Mouse (Mus musculus) urinary bladder, postnatal 4 days (tissue): ENCODE measurements around the gene Kdm5a.
A peak's percentile ranks its signal among the peaks of the same experiment; 100 is the strongest.

ENCODE experiments used
- DNase-seq, 2 experiments: peaks; one replicate each; pipeline ENCODE4 v3.0.0; 2021 to 2022; ENCODE audit warnings: low spot score in 2 of 2

The Kdm5a gene

DNA sequence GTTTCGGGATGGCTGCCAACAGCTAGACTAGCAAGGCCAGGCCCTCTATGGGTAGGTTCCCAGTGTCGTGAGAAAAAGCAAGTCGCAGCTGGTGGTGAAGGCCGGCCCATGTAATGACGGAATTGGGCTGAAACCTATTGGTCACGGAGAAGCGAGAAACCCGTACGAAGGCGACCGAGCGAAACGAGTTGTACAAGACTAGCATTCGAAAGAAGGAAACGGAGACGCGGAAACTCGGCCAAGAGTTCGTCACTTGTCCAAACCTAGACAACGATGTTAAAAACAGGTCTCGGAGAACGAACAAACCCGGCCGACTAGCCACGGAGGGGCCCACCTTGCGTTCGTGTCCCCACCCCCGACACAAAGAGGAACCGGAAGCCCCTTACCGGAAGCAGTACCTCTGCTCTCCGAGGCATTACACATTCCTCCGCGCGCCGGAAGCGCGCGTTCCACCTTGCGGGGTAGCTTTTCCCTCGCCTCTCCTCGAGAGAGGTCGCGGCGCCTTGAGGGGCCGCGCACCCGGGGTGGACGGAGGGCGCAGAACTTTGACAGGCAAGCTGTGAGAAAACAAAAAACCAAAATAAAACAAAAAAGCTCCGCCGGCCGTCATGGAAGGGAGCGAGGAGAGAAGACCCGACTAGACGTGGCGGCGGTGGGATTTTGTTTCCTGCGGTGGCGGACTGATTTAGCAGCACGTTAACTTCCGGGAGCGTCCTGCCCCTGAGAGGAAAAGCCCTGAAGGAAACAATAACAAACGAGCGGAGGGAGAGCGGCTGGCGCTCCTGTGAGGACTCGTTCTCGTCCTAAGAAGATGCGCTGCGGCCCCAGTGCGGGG lies at the start of gene Kdm5a, which contains the start of gene Ccdc77:
TSS of gene Kdm5a (plus strand) at position 437 of the 835 bp plus-strand sequence.
TSS of gene Ccdc77 (minus strand) at position 687 of the 835 bp plus-strand sequence.
- DNase-seq = peak; percentile 90 to 91

DNA sequence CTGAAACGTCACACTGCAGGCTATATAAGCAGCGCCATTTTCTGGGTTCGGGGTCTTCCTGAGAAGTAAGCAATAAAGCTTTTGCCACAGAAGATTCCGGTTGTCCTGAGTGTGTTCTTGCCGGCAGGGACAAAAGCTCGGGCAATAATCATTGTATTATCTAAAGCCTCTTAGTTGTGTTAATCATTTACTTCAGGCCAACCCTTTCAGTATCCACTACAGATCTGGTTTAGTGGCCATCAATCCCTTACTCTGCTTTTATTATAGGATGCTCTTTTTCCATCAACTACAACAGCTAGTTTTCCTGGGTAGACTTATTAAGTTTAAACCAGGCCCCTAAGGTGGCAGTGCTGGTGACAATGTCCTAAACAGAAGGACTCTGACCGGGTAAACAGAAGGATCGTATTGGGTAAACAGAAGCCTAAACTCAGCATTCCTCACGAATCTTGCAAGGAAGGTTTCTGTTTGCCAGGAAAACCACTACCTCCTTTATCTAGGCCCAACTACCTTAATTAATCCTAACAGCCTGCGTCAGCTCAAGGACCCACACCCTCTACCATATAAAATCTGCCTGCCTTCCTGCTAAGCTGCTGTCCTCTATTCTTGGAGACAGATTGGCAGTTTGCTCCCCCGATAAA lies 45.5 kb upstream of the Kdm5a start:
- no peak for DNase-seq

DNA sequence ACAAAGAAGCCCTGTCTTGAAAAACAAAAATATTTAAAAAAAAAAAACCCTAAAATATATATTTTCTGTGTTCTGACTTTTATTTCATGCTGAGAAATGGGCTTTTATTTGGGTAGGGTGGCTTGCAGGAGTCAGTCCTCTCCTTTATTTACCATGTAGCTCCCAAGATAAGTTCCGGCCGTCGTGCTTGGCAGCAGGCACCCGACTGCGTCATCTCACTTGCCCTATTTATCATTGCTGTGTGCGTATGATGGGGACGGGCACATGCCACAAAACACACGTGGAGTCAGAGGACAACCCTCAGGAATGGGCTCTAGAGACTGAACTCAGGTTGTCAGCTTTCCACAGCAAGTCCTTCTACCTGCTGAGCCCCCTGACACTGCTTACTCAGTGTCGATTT lies 44.8 kb upstream of the Kdm5a start:
- no peak for DNase-seq

DNA sequence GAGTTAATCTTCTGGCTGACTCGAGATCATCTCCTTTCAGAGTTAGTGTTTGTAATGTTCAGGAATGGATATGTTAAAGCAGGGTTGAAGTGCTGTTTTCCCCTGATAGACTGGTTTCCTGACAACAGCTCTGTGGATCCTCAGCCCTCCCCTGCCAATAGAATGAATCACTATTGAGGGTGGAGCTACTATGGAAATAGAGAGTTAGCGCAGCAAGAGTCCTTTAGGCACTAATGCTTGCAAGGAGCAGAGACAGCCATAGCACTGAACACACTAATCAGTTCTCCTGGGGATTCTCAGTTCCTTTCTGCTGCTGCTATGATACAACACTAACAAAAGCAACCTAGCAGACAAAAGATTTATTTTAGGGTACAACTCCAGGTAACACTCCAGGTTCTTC lies 43.6 kb upstream of the Kdm5a start:
- DNase-seq = no peak

DNA sequence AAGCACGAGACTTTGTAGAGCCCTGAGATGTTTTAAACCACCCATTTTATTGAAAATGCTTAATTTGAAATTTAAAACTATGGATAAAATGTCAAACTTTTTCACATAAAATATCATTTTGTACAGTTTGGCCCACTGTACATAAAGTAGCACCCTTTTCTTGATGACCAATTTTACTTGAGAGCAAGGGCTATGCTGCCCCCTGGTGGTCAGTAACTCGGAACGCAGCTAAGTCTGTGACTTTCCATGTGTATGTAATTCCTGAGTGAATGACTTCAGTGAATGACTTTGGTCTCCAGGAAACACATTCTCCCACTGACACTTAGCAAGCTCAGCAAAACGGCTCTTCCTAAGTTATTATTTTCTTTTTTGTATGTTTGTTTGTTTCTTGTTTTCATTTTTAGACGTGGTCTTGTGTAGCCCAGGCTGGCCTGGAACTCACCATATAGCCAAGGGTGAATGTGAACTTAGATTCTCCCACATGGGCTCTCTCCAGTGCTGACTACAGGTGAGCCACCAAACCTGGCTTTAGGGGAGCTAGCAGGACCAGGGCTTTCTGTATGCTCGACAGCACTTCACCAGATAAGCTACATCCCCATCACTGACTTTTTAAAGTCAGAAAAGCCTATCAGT lies 39.5 kb upstream of the Kdm5a start:
- no peak for DNase-seq

DNA sequence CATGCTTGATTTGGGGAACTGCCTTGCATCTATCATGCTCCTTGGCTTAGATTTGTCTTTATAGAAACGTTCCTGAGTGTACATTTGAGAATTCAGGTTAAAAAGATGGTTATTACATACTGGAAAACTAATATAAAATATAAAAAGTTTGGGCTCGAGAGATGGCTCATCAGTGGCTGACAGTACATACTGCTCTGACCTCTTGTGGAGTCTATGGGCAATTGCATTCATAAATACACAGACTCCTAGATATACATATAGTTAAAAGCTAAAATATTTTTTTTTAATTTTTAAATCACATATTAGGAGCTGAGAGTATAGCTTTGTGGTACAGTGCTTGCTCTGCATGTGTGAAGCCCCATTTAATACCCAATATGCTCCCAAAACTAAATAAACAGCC lies 31.6 kb upstream of the Kdm5a start:
- DNase-seq = no peak

DNA sequence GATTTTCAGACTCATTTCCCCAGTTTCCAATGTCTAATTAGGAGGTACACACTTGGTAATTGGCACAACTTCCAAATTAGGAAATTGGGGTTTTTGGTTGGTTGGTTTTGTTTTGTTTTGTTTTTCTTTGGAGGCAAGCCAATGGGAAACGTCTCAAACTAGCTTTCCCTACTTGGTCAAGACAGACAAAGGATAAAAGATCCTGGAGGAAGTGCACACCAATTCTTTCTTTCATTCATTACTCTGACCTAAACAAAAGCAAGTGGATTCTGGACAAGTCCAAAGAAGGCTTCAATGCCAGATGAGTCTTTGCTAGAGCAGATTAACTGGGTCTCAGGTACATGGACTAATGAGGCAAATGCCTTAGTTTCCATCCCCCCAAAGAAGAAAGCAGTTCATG lies 19.9 kb upstream of the Kdm5a start:
- DNase-seq = no peak

DNA sequence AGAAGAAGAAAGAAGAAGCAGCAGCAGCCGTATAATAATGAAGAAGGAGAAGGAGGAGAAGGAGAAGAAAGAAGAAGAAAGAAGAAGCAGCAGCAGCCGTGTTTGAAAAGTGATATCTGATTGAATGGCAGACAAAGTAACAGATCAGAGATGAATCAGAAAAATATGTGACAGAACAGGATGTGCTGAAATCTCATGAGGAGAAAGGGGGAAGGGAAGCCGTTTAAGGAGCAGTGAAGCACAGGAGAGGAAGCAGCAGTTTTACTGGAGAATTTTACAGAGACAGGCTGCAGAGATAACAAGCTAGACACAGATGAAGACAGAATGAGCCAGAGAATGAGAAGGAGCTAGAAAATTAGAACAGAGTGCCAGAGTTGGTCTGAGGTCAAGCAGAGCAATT lies 14.9 kb upstream of the Kdm5a start:
- DNase-seq = no peak

DNA sequence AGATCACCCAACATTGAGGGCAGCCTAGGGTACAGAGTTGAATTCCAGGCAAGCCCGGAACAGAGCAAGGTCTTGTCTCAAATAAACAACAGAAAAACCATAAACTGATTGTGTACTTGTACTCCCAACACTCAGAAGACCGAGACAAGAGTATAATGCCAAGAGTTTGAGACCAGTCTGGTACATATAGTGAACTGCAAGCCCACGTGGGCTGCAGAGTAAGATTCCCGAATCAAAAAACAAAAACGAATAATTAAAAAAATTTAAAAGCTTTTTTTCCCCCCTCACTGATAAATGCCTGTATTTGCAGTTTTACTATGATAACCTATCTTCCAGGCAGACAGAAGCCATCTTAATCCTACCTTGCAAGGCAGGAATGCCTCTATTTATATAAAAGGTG lies 7.4 kb upstream of the Kdm5a start:
- DNase-seq = no peak

DNA sequence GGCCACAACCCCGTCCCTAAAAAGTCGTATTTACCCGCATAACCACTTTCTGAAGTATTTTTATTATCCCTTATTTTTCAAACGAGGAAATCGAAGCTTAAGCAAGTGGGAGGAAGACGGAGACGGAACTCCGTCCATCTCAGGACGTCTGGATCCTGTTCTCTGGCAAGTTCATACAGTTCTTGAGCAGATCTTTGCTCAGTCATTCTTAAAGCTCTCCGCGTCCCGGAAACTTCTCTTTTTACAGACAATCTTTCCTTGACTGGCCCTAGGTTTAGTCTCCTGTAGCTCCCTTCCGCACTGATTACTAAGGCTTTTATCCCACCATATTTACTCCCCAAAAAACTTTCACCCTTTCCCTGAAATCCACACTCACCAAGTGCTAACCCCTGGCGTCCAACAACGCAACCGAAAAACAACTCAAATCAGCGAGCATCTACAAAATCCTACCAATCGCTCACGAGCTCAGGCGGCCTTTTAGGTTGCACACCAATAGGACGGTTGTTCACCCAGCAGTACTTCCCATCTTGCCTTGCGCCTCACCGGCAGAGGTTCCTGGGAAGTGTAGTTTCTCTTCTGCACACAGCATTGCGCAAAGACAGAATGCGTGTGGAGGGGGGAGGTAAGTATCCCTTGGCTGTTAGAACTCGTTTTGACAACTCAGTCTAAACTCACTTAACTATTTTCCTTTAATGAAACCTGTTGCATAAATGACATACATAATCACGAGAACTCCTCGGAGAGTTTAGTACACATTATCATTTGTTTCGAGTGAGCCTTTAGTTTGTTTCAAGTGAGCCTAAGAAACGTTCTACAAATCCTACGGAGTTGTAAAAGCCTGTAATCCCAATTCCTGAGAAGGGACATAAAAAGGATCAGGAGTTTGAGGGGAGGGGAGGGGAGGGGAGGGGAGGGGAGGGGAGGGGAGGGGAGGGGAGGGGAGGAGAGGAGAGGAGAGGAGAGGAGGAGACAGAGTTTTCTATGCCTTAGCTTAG lies 6.7 kb upstream of the Kdm5a start:
- peak; percentile 76 to 85 for DNase-seq

DNA sequence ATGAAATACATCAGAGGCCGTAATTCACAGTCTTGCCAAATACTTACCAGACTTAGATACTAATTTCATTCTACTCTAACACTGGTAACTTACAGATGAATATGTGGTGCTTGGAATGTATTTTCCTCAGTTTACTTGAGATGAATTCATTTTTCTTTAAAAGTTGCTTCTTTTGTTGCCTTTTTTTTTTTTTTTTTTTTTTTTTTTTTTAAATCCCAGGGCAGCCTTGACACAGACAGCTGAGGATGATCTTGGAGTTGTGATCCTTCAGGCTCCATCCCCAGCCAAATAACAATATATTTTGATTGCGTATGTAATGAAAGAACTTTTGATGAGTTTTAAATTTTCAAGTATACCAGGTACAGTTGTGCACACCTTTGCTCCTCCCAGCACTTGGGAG lies 1.8 kb upstream of the Kdm5a start:
- no peak for DNase-seq

DNA sequence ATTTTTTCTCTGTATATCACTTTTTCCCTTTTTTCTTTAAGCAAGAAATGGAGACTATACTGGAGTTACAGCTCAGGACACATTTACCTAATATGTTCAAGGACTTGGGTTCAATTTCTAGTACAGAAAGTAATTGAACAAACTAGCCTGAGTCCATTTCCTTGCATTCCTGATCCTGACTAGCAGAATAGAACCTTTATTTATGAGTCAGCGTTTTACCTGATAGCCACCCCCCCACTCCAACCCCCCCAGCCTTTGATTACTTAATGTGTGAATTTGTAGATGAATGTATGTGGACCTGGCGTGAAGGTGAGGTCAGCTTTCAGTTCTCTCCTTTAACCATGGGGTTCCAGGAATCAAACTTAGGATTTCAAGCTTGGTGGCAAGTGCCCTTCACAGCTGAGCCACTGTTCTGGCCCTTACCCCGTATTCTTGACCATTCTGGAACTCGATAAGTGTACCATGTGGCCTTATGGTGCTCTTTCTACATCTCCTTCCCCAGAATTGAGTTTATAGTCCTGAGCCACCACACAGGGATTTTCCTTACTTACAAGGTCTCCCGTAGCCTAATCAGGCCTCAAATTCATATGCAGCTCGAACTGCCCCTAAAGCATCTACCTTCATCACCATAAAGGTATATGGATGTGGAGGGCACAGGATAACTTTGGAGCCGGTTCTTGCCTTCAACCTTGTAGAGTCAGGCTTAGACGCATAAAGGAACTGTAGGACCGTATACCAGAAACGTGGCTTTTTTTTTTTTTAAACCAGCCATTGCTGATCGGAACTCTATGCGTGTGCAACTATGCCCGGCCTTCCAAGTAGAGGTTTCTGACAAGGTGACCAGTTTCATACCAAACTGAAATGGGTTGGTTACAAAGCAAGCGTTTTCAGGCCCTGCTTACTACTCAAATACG lies 893 bp upstream of the Kdm5a start:
- DNase-seq = no peak

DNA sequence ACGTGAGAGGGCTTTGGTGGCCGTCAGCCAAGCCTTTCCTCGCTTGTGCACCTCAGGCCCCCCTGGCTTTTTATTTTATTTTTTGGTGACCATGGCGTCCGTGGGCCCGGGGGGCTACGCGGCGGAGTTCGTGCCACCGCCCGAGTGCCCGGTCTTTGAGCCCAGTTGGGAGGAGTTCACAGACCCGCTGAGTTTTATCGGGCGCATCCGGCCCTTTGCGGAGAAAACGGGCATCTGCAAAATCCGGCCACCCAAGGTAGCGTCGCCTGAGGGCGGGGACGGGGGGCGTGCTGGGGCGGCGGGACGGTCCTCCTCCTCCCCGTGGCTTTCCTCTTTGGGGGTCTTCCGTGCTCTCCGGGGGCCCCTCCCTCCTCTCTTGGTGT lies 590 bp downstream of the Kdm5a start:
- no peak for DNase-seq

DNA sequence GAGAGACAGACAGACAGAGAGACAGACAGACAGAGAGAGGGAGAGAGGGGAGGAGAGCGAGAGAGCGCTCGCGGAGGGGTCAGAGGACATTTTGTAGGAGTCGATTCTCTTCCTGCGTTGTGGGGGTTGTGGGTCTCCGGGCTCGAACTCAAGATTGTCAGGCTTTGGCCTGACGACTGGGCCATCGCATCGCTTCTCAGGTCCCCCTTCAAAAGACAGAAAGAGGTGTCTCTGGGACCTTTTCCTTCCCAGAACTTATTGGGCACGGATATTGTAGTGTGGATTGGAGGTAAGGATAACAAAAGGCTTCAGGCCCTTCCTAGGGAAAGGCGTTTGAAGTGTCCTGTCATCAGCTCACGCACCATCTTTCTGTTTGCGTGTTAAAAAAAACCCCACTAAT lies 1.1 kb downstream of the Kdm5a start:
- no peak for DNase-seq

DNA sequence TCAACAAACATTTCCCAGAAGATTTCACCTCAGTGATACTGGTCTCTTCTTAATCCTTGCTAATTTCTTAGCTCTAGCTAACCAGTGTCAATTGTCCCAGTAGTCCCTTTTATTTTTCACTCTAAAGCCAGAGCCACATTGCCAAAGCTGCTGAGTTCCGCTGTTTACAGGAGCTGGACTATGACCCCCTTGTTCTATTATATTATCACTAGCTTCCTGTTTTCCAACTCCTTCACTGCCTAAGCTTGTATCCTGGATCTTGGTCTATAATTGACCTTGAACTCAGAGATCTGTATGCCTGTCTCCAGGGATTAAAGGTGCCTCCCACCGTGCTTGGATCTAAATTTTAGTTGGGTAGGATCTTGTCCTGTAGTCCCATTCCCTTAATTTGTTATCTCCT lies 12.8 kb downstream of the Kdm5a start:
- DNase-seq = no peak

DNA sequence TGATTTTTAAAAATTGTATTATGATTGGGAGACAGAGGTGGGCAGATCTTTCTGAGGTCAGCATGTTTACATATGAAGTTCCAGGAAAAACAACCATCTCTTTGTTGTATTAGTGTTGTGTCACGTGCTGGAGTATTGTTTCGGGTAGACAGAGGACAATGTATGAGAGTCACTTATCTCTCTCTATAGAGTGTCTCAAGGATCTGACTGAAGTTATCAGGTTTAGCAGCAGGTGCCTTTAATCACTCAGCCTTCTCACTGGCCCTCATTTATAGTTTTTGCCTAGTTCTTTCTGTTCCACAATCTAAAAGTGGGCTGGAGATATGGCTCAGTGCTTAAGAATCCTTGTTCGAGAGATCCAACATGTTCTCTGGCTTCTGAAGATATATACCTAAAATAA lies 26.1 kb downstream of the Kdm5a start:
- no peak for DNase-seq

DNA sequence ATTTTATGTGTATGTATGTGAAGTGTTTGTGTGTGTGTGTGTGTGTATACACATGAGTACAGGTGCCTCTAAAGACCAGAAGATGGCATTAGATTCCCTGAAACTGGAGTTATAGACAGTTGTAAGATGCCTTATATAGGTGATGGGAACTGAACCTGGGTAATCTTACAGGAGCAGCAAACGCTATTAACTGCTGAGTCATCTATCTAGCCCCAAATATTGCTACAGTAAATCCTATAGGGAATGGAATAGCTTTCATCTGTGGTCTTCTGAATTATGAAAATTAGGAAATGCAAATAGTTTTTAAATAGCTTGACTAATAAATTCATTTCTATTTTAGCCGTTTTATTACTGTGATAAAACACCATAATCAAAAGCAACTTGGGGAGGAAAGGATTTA lies 28.9 kb downstream of the Kdm5a start:
- no peak for DNase-seq

DNA sequence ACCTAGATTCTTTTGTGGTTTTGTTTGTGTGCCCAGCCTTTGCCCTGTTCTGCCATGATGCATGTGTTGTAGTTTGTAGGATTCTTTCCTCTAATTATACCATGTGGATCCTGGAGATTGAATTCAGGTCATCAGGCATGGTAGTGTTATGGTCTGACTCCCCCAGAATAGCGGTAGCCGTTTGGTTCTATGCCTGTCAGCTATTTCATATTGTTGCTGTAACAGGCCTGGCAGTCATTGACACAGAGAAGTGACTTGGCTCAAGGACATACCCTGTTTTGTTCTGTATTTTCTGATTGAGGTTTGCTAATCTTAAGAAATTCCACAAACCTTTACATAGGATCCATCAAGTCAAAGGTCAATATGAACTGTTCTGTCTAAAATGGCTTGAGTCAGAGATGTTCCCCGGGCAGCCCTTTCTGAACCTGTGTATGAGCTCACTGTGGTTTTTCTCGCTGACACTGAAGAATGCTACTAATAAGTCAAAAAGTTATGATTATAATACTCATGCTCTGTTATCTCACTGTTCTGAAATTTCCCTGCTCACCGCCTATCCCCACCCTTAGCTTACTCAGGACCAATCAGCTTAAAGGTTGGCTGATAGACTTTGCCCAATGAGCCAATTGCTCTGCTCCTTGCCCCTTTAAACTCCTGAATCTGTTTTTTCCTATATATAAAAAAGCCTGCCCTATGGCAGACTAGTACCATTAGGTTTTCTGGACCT lies 31.9 kb downstream of the Kdm5a start:
- no peak for DNase-seq

DNA sequence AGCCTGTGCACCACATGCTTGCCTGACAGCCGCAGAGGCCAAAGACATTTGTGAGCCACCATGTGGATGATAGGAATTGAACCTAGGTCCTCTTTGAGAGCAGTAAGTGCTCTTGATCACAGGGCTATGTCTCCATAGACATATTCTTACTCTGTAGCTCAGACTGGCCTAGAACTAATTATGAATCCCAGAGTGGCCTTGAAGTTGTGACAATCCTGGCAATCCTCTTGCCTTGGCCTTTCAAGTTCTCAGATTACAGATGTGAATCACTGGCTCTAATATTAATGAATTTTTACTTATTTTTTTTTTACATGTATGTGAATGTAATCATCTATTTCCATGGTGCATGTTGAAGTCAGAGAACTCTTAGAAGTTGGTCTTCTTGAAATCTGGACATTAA lies 40.0 kb downstream of the Kdm5a start:
- no peak for DNase-seq

DNA sequence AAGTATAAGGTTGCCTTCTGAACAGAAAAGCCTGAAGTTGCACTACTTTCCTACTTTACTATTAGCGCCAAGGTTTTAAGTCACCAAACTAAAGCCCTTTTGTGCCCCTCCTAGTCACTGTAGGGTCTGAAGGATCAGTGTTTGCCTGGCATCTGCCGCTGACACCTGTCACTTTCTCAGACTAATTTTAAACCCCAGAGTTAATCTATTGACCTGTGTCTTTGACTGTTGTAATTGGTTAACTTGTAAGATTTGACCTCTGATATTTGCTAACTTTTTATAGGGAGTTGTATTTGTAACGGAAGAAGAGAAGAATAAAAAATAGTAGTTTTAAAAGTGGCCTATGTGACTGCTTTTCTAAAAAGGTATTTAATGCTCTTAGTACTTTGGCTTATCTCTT lies 74.2 kb downstream of the Kdm5a start:
- no peak for DNase-seq
